Mouse (Mus musculus) spleen, adult 2 months (tissue): ENCODE results near the gene Myl12a. TPM values are rescaled to one million over a fixed set of nuclear protein-coding genes. Genes with fewer than 3 reads are reported as not detected.

Source experiments
- DNase-seq, 2 experiments: peaks; one replicate each; pipeline versions ENCODE4 v3.0.0 to v3.0.0-alpha.2; 2012 to 2021; ENCODE audit warnings: low spot score in 2 of 2, low read depth in 1 of 2
- H3K27ac ChIP-seq: fragments of 200-500 bp; 2 replicates; pipeline ENCODE4 v1.5.1; 2012; ENCODE audit warnings: low read length, inconsistent platforms; ENCODE audit not compliant: insufficient read depth
- H3K27me3 ChIP-seq: fragments of 200-500 bp; 2 replicates; pipeline ENCODE4 v1.6.1; 2012; ENCODE audit warnings: mild to moderate bottlenecking, moderate library complexity, low read length, inconsistent platforms; ENCODE audit not compliant: control insufficient read depth, insufficient read depth
- H3K36me3 ChIP-seq: fragments of 200-500 bp; 2 replicates; pipeline ENCODE4 v1.6.1; 2012; ENCODE audit warnings: mild to moderate bottlenecking, low read length, inconsistent platforms; ENCODE audit not compliant: control insufficient read depth, insufficient read depth
- H3K4me1 ChIP-seq: fragments of 200-500 bp; 2 replicates; pipeline ENCODE4 v1.6.1; 2011; ENCODE audit warnings: inconsistent platforms; ENCODE audit not compliant: control insufficient read depth, insufficient read depth, insufficient read length
- H3K4me3 ChIP-seq: fragments of 200-500 bp; 2 replicates; pipeline ENCODE4 v1.5.1; 2011; ENCODE audit warnings: mild to moderate bottlenecking, inconsistent platforms; ENCODE audit not compliant: insufficient read depth, insufficient read length; ENCODE audit errors: extremely low read depth
- CTCF ChIP-seq: fragments of 200-500 bp; IDR thresholded peaks from 2 replicates; pipeline ENCODE4 v1.5.1; 2011; ENCODE audit warnings: mild to moderate bottlenecking, inconsistent platforms; ENCODE audit not compliant: insufficient read depth, insufficient read length, insufficient replicate concordance; ENCODE audit errors: extremely low read depth
- POLR2A ChIP-seq: fragments of 200-500 bp; IDR thresholded peaks from 2 replicates; pipeline ENCODE4 v1.6.1; 2011; ENCODE audit warnings: low read depth, low read length, inconsistent platforms
- WGBS: fragments of 180-500 bp; shearing (Covaris S2); methylation state at CpG from one replicate; pipeline ENCODE4 v1.1.7; 2018; 5-methylcytosine and 5-hydroxymethylcytosine counted together
- polyA plus RNA-seq: library from polyadenylated mRNA; depleted of rRNA; stranded (reverse); fragments of >200 nt; gene quantifications from 2 replicates; pipeline ENCODE4 v1.2.3, GENCODE M21; 2012

The Myl12a gene
- polyA plus RNA-seq, 1 experiment: 53.0 TPM

DNA sequence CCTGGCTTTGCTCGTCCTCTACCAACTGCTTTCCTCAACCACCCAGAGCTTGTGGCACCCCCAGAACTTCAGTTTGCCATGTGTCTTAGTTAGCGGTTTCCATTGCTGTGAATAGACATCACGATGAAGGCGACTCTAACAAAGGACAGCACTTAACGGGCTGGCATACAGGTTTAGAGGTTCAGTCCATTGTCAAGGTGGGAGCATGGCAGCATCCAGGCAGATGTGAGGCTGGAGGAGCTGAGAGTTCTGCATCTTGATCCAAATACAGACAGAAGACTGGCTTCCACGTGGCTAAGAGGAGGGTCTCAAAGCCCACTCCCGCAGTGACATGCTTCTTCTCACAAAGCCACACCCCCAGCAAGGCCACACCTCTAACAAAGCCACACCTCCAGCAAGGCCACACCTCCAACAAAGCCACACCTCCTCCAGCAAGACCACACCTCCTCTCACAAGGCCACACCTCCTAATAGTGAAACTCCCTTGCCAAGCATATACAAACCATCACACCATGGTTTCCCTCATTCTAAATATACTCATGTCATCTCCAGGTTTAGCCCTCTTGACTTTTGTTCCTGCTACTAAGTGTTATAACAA lies 8.1 kb upstream of the Myl12a start:
- TF ChIP-seq CTCF: no peak
- no peak for TF ChIP-seq POLR2A
- H3K36me3 ChIP-seq: no peaks in the 10 kb centered on the region
- WGBS: 89% methylated on average over 7 of the region's 7 CpGs
- no peak overlapping the region for H3K4me3 ChIP-seq
- no peak overlapping the region for H3K27ac ChIP-seq
- no peak for DNase-seq
- no peaks in the 10 kb centered on the region; the same call in 1 of the 2 replicates for H3K4me1 ChIP-seq
- no peaks in the 10 kb centered on the region for H3K27me3 ChIP-seq

DNA sequence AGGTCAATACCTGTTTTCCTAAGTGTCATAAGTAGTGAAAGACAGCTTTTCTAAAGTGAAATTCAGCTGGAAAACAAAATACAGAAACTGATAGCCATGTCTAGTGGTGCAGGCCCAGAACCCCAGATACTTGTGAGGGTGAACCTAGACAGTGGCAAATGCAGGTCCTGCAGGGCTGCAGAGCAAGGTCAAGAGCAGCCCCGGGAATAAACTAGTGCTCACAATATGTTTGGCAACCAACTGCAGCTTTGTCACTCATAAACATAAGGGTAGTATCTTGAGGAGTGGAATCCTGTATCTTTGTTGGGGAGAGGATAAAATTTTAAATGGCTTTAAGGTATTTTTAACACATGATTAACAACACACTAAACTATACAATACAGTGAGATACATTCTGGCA lies 7.1 kb upstream of the Myl12a start:
- no peak overlapping the region for H3K27ac ChIP-seq
- H3K4me3 ChIP-seq: no peak overlapping the region
- H3K4me1 ChIP-seq: no peaks in the 10 kb centered on the region; the same call in 1 of the 2 replicates
- TF ChIP-seq POLR2A: no peak
- TF ChIP-seq CTCF: no peak
- no peak for DNase-seq
- H3K27me3 ChIP-seq: no peaks in the 10 kb centered on the region
- WGBS: 81% methylated on average over 1 of the region's 1 CpGs
- no peaks in the 10 kb centered on the region for H3K36me3 ChIP-seq

DNA sequence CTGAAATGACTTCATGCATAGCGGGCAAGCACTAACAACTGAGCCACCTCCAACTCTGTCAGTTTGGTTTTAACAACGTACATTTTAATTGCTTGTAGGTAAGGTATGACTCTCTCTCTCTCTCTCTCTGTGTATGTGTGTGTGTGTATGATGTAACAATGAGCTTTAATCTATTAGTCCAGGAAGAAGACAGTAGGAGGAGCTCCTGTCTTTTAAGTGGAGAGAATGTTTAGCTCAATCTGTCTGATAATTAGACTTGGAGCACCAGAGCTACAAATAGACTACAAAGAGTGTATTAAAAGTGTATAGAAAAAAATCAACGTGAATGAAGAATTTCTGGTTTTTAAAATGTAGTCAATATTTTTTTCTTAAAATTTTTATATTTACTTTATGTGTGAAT lies 6.0 kb upstream of the Myl12a start:
- WGBS: 92% methylated on average over 3 of the region's 3 CpGs
- H3K27me3 ChIP-seq: no peaks in the 10 kb centered on the region
- H3K4me3 ChIP-seq: no peak overlapping the region
- H3K27ac ChIP-seq: no peak overlapping the region
- no peaks in the 10 kb centered on the region for H3K36me3 ChIP-seq
- no peaks in the 10 kb centered on the region for H3K4me1 ChIP-seq
- TF ChIP-seq CTCF (no peak), POLR2A (no peak)
- no peak for DNase-seq

DNA sequence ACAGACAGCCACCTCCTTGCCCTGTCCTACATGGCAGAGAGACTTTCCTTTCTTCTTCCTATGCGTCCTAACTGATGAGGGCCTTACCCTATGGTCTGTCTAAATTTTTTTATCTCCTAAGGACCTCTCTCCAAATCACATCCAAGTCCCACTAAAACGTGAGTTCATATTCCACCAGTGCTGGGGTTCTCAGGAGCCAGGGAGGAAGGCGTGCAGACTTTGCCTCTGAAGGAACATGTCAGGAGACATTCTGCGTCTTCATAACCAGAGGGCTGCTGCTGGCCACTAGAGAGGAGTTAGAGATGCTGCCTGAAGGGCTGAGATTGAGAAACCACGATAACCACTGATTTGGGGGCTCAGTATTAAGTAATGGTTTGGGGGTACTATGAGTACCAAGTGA lies 4.3 kb upstream of the Myl12a start:
- no peak overlapping the region for H3K27ac ChIP-seq
- no peak overlapping the region for H3K4me3 ChIP-seq
- H3K27me3 ChIP-seq: no peaks in the 10 kb centered on the region
- H3K4me1 ChIP-seq: no peaks in the 10 kb centered on the region
- 86% methylated on average over 5 of the region's 5 CpGs for WGBS
- no peak for TF ChIP-seq POLR2A
- no peak for TF ChIP-seq CTCF
- no peaks in the 10 kb centered on the region for H3K36me3 ChIP-seq
- no peak for DNase-seq

DNA sequence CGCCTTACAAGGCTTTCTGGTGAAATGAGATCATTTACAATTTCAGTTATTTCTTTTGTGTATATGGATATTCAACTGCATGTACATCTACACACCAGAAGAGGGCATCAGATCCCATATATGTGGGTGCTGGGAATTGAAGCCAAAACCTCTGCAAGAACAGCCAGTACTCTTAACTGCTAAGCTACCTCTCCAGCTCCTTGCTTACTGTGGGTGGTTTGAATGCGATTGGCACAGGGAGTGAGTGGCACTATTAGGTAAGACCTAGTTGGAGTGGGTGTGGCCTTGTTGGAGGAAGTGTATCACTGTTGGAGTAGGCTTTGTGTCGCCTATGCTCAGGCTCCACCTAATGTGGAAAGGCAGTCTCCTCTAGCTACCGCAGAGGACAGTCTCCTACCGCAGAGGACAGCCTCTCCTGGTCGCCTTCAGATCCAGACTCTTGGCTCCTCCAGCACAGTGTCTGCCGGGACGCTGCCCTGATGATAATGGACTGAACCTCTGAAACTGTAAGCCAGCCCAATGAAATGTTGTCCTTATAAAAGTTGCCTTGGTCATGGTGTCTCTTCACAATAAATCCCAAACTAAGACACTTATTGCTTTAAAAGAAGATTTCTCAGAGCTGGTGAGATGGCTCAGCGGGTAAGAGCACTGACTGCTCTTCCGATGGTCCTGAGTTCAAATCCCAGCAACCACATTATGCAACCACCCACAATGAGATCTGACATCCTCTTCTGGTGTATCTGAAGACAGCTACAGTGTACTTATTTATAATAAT lies 1.7 kb upstream of the Myl12a start:
- DNase-seq: no peak
- Histone ChIP-seq H3K4me1 (no peaks in the 10 kb centered on the region; the same call in 1 of the 2 replicates), H3K4me3 (no peak overlapping the region), H3K36me3 (no peaks in the 10 kb centered on the region), H3K27ac (no peak overlapping the region), H3K27me3 (no peaks in the 10 kb centered on the region)
- 90% methylated on average over 10 of the region's 10 CpGs for WGBS
- no peak for TF ChIP-seq POLR2A
- no peak for TF ChIP-seq CTCF

DNA sequence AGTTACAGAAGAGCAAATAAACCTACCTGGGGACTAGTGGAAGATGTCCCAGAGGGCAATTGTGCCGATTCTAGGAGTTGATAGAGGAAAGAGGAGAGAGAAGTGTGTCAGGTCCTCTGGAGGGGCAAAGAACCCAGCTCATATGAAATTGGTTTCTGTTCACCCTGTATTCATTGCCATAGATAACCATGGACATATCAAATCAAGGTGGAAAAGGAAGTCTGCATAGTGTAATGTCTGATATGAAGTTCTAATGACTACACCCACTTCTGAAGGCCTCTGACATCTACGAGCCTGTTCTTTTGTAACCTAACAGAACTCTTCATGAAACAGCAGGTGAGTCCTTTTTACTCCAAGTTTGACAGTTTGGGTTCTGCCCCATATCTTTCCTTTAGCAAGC lies 1.0 kb upstream of the Myl12a start:
- TF ChIP-seq POLR2A: no peak
- no peak for TF ChIP-seq CTCF
- H3K27me3 ChIP-seq: no peaks in the 10 kb centered on the region
- H3K4me1 ChIP-seq: no peaks in the 10 kb centered on the region; the same call in 1 of the 2 replicates
- H3K36me3 ChIP-seq: 0 out of 2 replicates have a peak, but pooled peaks cover 1% of the 10 kb centered on the region
- 82% methylated on average over 2 of the region's 2 CpGs for WGBS
- no peak overlapping the region for H3K4me3 ChIP-seq
- no peak for DNase-seq
- H3K27ac ChIP-seq: no peak overlapping the region

DNA sequence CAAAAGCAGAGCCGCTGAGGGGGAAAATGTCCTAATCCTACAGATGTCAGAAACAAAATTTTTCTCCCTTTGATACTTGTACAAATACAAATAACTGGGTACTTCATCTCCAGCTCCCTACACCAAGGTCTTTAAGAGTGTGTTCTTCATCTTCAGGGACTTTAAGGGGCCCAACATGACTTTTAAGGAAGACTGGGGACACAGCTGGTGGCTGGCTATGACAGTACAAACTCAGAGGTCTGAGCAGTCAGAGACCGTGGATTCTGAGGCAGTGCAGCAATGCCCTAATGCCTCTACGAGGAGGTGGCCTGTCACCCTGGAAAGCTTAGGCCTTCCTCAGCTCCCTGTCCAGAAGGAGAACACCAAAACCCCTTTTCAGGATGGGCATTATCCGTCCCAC lies 434 bp upstream of the Myl12a start:
- H3K27me3 ChIP-seq: no peaks in the 10 kb centered on the region
- no peak overlapping the region for H3K4me3 ChIP-seq
- DNase-seq: no peak
- WGBS: 72% methylated on average over 4 of the region's 4 CpGs
- 0 out of 2 replicates have a peak, but pooled peaks cover 1% of the 10 kb centered on the region for H3K36me3 ChIP-seq
- TF ChIP-seq CTCF (no peak), POLR2A (no peak)
- no peak overlapping the region for H3K27ac ChIP-seq
- no peaks in the 10 kb centered on the region; the same call in 1 of the 2 replicates for H3K4me1 ChIP-seq
